Mouse (Mus musculus) E14TG2a.4 (cell line): ENCODE results near the gene Glb1l.

Experiments
- CTCF ChIP-seq: conservative IDR thresholded peaks from 2 replicates; pipeline ENCODE4 v1.5.1; 2014; ENCODE audit warnings: low read length
- NANOG ChIP-seq: IDR thresholded peaks from 2 replicates; pipeline ENCODE4 v1.6.1; 2014; ENCODE audit warnings: borderline replicate concordance, low read length, mixed read lengths
- POU5F1 ChIP-seq: IDR thresholded peaks from 2 replicates; pipeline ENCODE4 v1.6.1; 2014; ENCODE audit warnings: low read length, borderline replicate concordance

DNA sequence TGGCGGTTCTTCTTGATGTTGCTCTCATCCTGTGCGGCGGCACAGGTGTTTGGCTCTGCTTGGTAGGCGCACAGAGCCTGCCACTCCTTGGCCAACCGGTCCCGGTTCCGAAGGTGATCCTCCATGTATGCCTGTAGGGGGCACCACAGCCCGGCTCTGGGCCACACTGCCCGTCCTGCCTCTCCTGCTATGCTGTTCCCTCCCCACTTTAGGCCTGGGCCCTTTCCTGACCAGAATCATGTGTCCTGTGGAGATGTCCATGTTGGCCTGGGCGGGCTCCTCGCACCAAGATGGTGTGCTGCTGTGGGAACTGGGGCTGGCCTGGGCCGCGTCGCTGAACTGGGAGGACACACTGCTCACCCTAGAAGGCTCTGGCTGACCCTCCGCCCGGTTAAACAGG lies 42.4 kb upstream of the Glb1l start:
- TF ChIP-seq POU5F1, result no peak
- TF ChIP-seq CTCF, result peak; percentile 35
- no peak for TF ChIP-seq NANOG
